Mouse (Mus musculus) megakaryocyte, embryonic 14.5 days (primary cell): ENCODE results near the gene Cep290.

Source experiments
- FLI1 ChIP-seq: IDR thresholded peaks from 2 replicates; pipeline ENCODE4 v1.6.1; 2012; ENCODE audit warnings: low read length, inconsistent platforms, mixed read lengths
- GATA1 ChIP-seq: IDR thresholded peaks from 3 replicates; pipeline ENCODE4 v1.6.1; 2012; ENCODE audit warnings: mixed read lengths, low read length, inconsistent platforms, borderline replicate concordance

DNA sequence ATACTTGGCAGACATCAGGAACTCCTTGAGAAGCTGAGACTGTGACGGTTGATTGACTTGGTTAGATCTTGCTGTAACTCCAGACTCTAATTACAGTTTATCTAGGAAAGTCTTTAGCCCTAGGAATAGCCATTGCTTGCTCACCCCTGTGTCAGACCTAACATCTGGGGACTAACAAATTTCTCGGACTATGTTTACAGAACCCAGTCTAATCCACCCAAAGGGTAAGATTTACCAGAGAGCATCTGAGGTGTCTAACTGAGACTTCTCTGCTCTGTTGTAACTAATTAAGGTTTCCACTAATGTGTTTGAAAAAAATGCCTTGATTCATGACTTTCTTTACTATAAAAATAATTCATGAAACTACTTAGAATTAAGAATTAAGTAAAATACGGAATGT lies 135.1 kb downstream of the Cep290 start:
- TF ChIP-seq GATA1 (no peak), FLI1 (no peak)
